In genomic region chr7:44604139-44604606, GRCm38 (mm10) we compare ENCODE assay signal across 8 mouse cellular contexts. TPM values are rescaled to one million over a fixed set of nuclear protein-coding genes. Genes with fewer than 3 reads are reported as not detected.
DNase-seq lines count a peak whose midpoint lies in the region; ATAC-seq and TF ChIP-seq lines count a peak whose summit lies in the region.

No protein-coding gene starts in this region.

- TF ChIP-seq CTCF in liver, adult 2 months (IDR thresholded peaks at IDR 0.05; ENCODE audit: low read depth, low read length), result peak; percentile 24; the same call in 1 of the 2 replicates

- DNase-seq in layer of hippocampus, adult 11-12 months (ENCODE audit: low spot score), result peak; percentile 58
- DNase-seq in layer of hippocampus, adult 9-10 months (ENCODE audit: low spot score), result no peak
- DNase-seq in cerebellum, adult 8-10 months, result peak; percentile 69
- no peak for DNase-seq in liver, adult 2 months (ENCODE audit: extremely low read depth, low read depth, low spot score)
- DNase-seq in right cerebral cortex, postnatal 4 days, result peak; percentile 64
- no peak for DNase-seq in frontal cortex, postnatal 25 days (ENCODE audit: low spot score in 2 of 2)
- DNase-seq in spleen, postnatal 14 days (ENCODE audit: low spot score in 2 of 2), result no peak

- 0 out of 2 replicates have a peak, but pooled peaks cover 2% of the 10 kb centered on the region for H3K4me1 ChIP-seq in heart, embryonic 16.5 days (ENCODE audit: control insufficient read depth, insufficient read depth, low read length)
- H3K4me1 ChIP-seq in liver, adult 2 months (ENCODE audit: control insufficient read depth, insufficient read depth, low read length), result no peaks in the 10 kb centered on the region

- no peak overlapping the region for H3K27ac ChIP-seq in heart, embryonic 16.5 days (ENCODE audit: low read length)
- no peak overlapping the region for H3K27ac ChIP-seq in liver, adult 2 months (replicated peaks; ENCODE audit: insufficient read depth, low read depth, low read length)

- 2% methylated on average over 22 of the region's 25 CpGs for WGBS in heart, embryonic 16.5 days
- WGBS in liver, adult 2 months, result 3% methylated on average over 25 of the region's 25 CpGs

- H3K36me3 ChIP-seq in heart, embryonic 16.5 days (ENCODE audit: control insufficient read depth, insufficient read depth), result no peaks in the 10 kb centered on the region
- no peaks in the 10 kb centered on the region for H3K36me3 ChIP-seq in liver, adult 2 months (ENCODE audit: control insufficient read depth, insufficient read depth, low read length)

- ATAC-seq in heart, embryonic 16.5 days (replicated peaks; ENCODE audit: extremely low read depth, insufficient read depth, low FRiP score), result no peak

- peaks cover 72% of the 10 kb centered on the region for H3K27me3 ChIP-seq in heart, embryonic 16.5 days (ENCODE audit: control insufficient read depth, insufficient read depth, low read length)
- no peaks in the 10 kb centered on the region; the same call in 1 of the 2 replicates for H3K27me3 ChIP-seq in liver, adult 2 months (ENCODE audit: control insufficient read depth, insufficient read depth, low read length)

- no peak overlapping the region for H3K9ac ChIP-seq in heart, embryonic 16.5 days (ENCODE audit: low read length)
- no peak overlapping the region for H3K9ac ChIP-seq in liver, adult 2 months (ENCODE audit: low read depth, low read length)

- no peaks in the 10 kb centered on the region for H3K79me2 ChIP-seq in liver, adult 2 months (ENCODE audit: control insufficient read depth, insufficient read depth, low read length)

- peak overlapping the region; percentile 42 for H3K4me2 ChIP-seq in heart, embryonic 16.5 days (ENCODE audit: low read depth, low read length)

- TF ChIP-seq POLR2A in liver, adult 2 months (IDR thresholded peaks at IDR 0.05; ENCODE audit: extremely low read depth, insufficient read depth, low read length), result no peak

- peak overlapping the region; percentile 26 for H3K4me3 ChIP-seq in heart, embryonic 16.5 days (ENCODE audit: low read length)
- H3K4me3 ChIP-seq in liver, adult 2 months (ENCODE audit: insufficient read depth, low read depth, low read length), result peak overlapping the region; percentile 47

- H3K9me3 ChIP-seq in heart, embryonic 16.5 days (replicated peaks; ENCODE audit: control insufficient read depth, low read length), result 0 out of 2 replicates have a peak, but pooled peaks cover 5% of the 10 kb centered on the region

RNA-seq across cellular contexts. Expression of gene Kcnc3, which starts 13.7 kb away (rescaled TPM):
- polyA plus RNA-seq in heart, embryonic 16.5 days (2015; fragmentation: Nextera tagmentation; extraction: Ambion mirVana), result 0.08 and 0.32 TPM in 2 replicates
- total RNA-seq in liver, adult 2 months (2014; rRNA removed), result 0.37 and 1.2 TPM in 2 replicates
- 4.6 and 5.3 TPM in 2 replicates for polyA plus RNA-seq in liver, adult 2 months (2012; rRNA removed)

RNA-seq across cellular contexts. Expression of gene Napsa, which starts 32.0 kb away (rescaled TPM):
- polyA plus RNA-seq in heart, embryonic 16.5 days (2015; fragmentation: Nextera tagmentation; extraction: Ambion mirVana), result 2.8 and 11.6 TPM in 2 replicates
- total RNA-seq in liver, adult 2 months (2014; rRNA removed), result 0.65 and 1.6 TPM in 2 replicates
- polyA plus RNA-seq in liver, adult 2 months (2012; rRNA removed), result 1.1 and 1.7 TPM in 2 replicates

RNA-seq across cellular contexts. Expression of gene Nr1h2, which starts 50.4 kb away (rescaled TPM):
- 64.3 and 73.5 TPM in 2 replicates for polyA plus RNA-seq in heart, embryonic 16.5 days (2015; fragmentation: Nextera tagmentation; extraction: Ambion mirVana)
- 21.6 and 30.8 TPM in 2 replicates for total RNA-seq in liver, adult 2 months (2014; rRNA removed)
- 74.9 and 80.3 TPM in 2 replicates for polyA plus RNA-seq in liver, adult 2 months (2012; rRNA removed)

RNA-seq across cellular contexts. Expression of gene Pold1, which starts 55.5 kb away (rescaled TPM):
- 61.1 and 70.5 TPM in 2 replicates for polyA plus RNA-seq in heart, embryonic 16.5 days (2015; fragmentation: Nextera tagmentation; extraction: Ambion mirVana)
- total RNA-seq in liver, adult 2 months (2014; rRNA removed), result 2.4 and 4.0 TPM in 2 replicates
- polyA plus RNA-seq in liver, adult 2 months (2012; rRNA removed), result 5.2 and 6.5 TPM in 2 replicates

Comparison
In these comparisons a context has a peak if more than half of its experiments do, and no peak if none do; other contexts are left out.
1. DNase-seq: peak in layer of hippocampus, adult 11-12 months (single experiment), cerebellum, adult 8-10 months (single experiment) and right cerebral cortex, postnatal 4 days (single experiment); none in layer of hippocampus, adult 9-10 months (single experiment), liver, adult 2 months (single experiment), frontal cortex, postnatal 25 days (0 of 2) and spleen, postnatal 14 days (0 of 2).